Mouse (Mus musculus) C2C12 (cell line): Measurements from ENCODE around the gene Csmd2.

Experiments used
- CTCF ChIP-seq: IDR thresholded peaks from one replicate; pipeline ENCODE4 v1.5.1; 2011; ENCODE audit not compliant: control insufficient read depth, insufficient read depth, insufficient read length
- MAX ChIP-seq: IDR thresholded peaks from one replicate; pipeline ENCODE4 v1.6.1; 2011; ENCODE audit warnings: mild to moderate bottlenecking, control low read depth

- TF ChIP-seq MAX (no peak), CTCF (peak; percentile 33)
Measured at GRCm38 (mm10) chr4:128613326-128613725, 625.7 kb downstream of the Csmd2 start.
